Mouse (Mus musculus): ENCODE measurements around the gene Tacc2. TPM values are rescaled to one million over a fixed set of nuclear protein-coding genes. Genes with fewer than 3 reads are reported as not detected.
A peak's percentile ranks its signal among the peaks of the same experiment; 100 is the strongest.

The Tacc2 gene
- polyA plus RNA-seq, 1 experiment, result 57.5 TPM

DNA sequence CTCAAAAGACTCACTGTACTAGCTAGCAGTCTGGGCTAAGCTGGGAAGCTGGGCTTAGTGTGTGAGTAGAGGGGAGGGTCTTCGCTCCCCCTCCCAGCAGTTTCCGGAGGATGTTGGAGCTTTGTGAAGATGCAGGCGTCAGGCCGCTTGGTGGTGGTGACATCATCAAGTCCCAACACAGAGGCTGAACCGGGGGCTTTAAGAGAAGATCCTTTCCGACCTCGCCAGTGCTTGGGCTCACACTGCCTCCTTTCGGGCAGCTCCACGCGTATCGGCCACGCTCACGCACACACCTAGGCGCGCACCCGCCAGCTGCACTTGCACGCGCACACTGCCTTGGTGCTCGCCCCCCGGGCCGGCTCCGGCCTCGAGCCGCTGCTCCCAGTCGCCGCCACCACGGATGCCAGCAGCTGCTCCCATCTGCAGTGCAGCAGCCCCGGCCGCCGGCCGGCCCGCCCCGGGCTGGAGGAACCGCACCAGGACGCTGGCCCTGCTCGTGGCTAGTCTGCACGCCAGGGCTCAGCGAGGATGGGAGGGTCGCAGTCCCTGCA, 115.2 kb downstream of the Tacc2 start:
- H3K27me3 ChIP-seq (ENCODE audit: control insufficient read depth, insufficient read depth, low read length), result no peaks in the 10 kb centered on the region
- H3K4me3 ChIP-seq (ENCODE audit: low read depth, low read length), result peak overlapping the region; percentile 45
- no peak for TF ChIP-seq POLR2A (IDR thresholded peaks at IDR 0.05; ENCODE audit: low read depth, low read length)
- no peak for TF ChIP-seq CTCF (IDR thresholded peaks at IDR 0.05; ENCODE audit: extremely low read depth, insufficient read length, insufficient replicate concordance, low read depth, low read length)
- H3K27ac ChIP-seq (ENCODE audit: insufficient read depth, low read depth, low read length), result no peak overlapping the region
- no peaks in the 10 kb centered on the region for H3K36me3 ChIP-seq (ENCODE audit: control insufficient read depth, insufficient read depth, low read length)
- WGBS, result 67% methylated on average over 39 of the region's 39 CpGs
- no peaks in the 10 kb centered on the region; the same call in none of the 2 replicates for H3K4me1 ChIP-seq (ENCODE audit: control insufficient read depth, insufficient read depth, insufficient read length, low read length)

DNA sequence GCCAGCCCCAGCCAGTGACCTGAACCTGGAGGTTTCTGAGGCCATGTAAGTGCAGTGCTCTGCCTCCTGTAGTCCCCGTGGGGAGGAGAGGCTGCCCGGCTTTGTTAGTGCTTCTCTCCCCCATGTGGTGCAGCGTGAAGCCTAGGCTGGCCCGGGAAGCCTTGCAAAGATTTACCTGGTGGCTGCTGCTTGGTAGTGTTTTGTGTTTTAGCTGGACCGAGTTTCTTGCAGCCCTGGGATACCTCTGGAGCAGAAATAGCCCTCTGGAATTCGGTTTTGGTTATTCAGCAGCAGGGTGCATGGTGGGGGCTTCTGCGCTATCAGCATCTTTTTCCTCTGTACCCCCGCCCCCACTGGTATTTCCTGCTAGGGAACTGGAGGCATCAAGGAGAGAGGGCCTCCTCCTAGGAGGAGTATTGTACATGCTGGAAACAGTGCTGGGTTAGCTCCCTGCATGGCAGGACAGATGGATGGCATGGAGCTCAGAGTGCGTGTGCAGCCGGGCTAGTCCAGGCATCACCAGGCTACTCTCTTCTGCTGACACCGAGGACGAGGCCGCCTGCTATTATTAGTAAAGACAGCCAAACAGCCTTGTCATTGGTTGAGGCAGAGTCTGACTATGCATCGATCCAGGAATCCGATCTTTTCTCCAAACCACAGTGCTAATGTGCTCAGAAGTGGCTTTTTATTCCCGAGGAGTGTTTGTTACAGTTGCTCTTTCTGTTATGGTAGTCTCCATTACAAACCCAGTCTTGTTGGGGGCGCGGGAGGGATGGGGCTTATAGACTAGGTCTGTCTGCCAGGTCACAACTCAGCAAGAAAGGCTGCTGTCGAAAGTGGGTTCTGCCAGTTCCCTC, 115.9 kb downstream of the Tacc2 start:
- no peaks in the 10 kb centered on the region for H3K36me3 ChIP-seq (ENCODE audit: control insufficient read depth, insufficient read depth, low read length)
- TF ChIP-seq CTCF (IDR thresholded peaks at IDR 0.05; ENCODE audit: extremely low read depth, insufficient read length, insufficient replicate concordance, low read depth, low read length) (no peak), POLR2A (IDR thresholded peaks at IDR 0.05; ENCODE audit: low read depth, low read length) (no peak)
- no peak overlapping the region for H3K27ac ChIP-seq (ENCODE audit: insufficient read depth, low read depth, low read length)
- no peaks in the 10 kb centered on the region for H3K27me3 ChIP-seq (ENCODE audit: control insufficient read depth, insufficient read depth, low read length)
- H3K4me3 ChIP-seq (ENCODE audit: low read depth, low read length), result peak overlapping the region; percentile 45
- H3K4me1 ChIP-seq (ENCODE audit: control insufficient read depth, insufficient read depth, insufficient read length, low read length), result no peaks in the 10 kb centered on the region; the same call in none of the 2 replicates
- 70% methylated on average over 19 of the region's 19 CpGs for WGBS

DNA sequence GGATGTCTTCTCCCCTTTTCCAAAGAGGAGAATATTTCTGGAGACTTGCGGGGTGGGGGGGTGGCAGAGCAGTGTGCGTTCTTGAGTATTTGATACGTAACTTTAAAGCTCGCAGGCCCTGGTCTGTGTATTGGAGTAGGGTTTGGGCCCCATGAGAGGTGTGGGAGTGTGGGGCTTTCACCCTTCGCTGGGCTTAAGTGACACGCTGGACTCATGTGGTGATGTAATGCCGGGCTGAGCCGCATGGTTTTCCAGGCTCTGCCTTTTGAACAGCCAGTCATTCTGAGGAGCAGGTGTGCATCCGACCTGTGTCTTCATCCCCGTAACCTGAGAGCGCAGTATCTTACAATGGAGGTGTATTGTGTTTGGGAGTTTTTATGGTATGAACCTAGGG, 116.6 kb downstream of the Tacc2 start:
- TF ChIP-seq POLR2A (IDR thresholded peaks at IDR 0.05; ENCODE audit: low read depth, low read length) (no peak), CTCF (IDR thresholded peaks at IDR 0.05; ENCODE audit: extremely low read depth, insufficient read length, insufficient replicate concordance, low read depth, low read length) (no peak)
- no peaks in the 10 kb centered on the region for H3K36me3 ChIP-seq (ENCODE audit: control insufficient read depth, insufficient read depth, low read length)
- 90% methylated on average over 11 of the region's 11 CpGs for WGBS
- H3K27ac ChIP-seq (ENCODE audit: insufficient read depth, low read depth, low read length), result no peak overlapping the region
- no peaks in the 10 kb centered on the region for H3K27me3 ChIP-seq (ENCODE audit: control insufficient read depth, insufficient read depth, low read length)
- no peaks in the 10 kb centered on the region; the same call in none of the 2 replicates for H3K4me1 ChIP-seq (ENCODE audit: control insufficient read depth, insufficient read depth, insufficient read length, low read length)
- H3K4me3 ChIP-seq (ENCODE audit: low read depth, low read length), result no peak overlapping the region

DNA sequence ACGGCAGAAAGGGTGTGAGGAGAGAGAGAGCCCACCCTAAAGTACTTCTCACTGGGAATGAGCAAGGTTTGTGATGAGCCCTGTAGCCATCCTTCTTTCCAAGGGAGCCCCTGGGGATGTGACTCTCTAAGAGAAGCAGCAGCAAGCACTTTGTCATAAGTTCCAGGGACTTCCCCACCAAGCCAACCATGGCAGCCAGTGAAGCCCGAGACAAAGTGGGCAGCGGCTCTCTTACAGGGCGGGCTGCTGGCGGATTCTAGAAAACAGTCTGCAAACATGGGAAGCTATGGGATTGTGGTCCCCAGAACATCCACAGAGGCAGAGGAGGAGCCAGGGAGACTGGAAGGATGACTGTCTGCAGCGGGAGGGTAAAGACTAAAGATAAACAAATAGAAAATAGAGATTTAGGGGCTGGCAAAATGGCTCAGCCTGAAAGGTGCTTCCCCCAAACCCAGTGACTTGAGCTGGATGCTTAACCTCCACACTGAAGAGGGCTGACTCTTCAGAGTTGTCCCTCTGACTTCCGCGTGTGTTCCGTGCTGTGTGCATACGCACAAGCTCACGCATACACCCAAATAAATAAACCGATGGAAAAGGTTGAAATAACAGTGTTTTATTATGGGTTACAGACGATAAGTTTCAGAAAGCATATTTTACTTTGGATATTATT, 118.6 kb downstream of the Tacc2 start:
- no peaks in the 10 kb centered on the region; the same call in 1 of the 2 replicates for H3K4me1 ChIP-seq (ENCODE audit: control insufficient read depth, insufficient read depth, insufficient read length, low read length)
- H3K4me3 ChIP-seq (ENCODE audit: low read depth, low read length), result no peak overlapping the region
- no peaks in the 10 kb centered on the region for H3K27me3 ChIP-seq (ENCODE audit: control insufficient read depth, insufficient read depth, low read length)
- 85% methylated on average over 13 of the region's 13 CpGs for WGBS
- no peak overlapping the region for H3K27ac ChIP-seq (ENCODE audit: insufficient read depth, low read depth, low read length)
- no peaks in the 10 kb centered on the region; the same call in 1 of the 2 replicates for H3K36me3 ChIP-seq (ENCODE audit: control insufficient read depth, insufficient read depth, low read length)
- TF ChIP-seq CTCF (IDR thresholded peaks at IDR 0.05; ENCODE audit: extremely low read depth, insufficient read length, insufficient replicate concordance, low read depth, low read length), result no peak
- no peak for TF ChIP-seq POLR2A (IDR thresholded peaks at IDR 0.05; ENCODE audit: low read depth, low read length)

DNA sequence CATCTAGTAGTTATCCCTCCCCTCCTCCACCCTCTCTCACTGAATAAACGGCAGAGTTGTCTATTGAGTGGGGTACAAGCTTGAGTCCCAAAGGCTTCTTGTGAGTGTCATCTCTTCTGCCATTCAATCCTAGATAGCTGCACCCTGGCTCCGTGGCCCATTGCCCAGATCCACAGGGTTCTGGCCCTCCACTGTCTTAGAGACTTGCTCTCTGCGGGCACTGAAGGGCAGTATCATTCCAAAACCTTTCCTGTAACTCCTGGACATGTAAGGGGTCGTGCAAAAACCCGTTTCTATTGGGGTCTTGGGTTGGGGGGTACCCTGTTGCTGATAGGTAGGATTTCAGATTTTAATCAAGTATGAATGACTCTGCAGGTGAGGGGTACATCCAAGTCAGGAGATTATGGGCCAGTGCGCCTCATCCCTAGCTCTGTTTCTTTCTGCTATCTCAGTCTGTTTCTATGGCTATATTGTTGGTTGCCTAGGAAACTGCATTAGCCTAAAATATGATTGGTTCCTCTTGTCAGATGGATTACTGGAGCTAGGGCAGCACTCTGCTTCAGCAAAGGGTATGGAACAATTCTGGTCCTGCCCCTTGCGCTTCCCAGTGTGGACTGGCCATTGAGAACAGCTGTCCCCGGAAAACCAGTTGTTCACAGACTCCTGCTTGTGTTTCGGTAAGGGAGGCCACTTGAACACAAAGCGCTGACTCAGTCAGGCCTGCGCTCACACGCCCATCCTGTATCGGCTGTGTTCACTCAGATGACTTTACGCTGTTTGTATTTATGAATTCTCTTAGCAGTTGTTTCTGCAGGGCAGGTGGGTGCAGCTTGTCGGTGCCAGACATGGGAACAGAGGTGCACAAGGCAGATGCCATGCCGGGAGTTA, 119.4 kb downstream of the Tacc2 start:
- no peaks in the 10 kb centered on the region; the same call in 1 of the 2 replicates for H3K4me1 ChIP-seq (ENCODE audit: control insufficient read depth, insufficient read depth, insufficient read length, low read length)
- 64% methylated on average over 16 of the region's 16 CpGs for WGBS

DNA sequence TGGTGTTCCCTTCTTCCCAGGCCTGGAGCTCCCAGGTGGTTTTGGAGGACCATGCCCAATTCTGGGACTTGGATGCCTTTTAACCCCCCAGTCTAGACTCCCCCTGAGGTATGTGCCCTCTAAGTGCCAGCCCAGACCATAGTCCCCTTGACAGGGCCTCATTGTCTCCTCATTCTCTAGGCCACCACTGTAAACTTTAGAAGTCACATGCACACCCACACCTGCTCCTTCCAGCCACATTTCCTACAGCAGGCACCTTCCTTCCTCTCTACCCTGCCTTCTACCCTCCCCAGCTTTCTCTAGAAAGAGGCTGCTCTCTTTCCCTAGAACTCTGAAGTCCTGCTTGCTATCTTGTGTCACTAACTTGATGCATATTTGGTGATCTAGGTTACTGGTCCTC, 121.2 kb downstream of the Tacc2 start:
- no peaks in the 10 kb centered on the region; the same call in 1 of the 2 replicates for H3K36me3 ChIP-seq (ENCODE audit: control insufficient read depth, insufficient read depth, low read length)
- H3K4me1 ChIP-seq (ENCODE audit: control insufficient read depth, insufficient read depth, insufficient read length, low read length), result no peaks in the 10 kb centered on the region
- no peak for TF ChIP-seq CTCF (IDR thresholded peaks at IDR 0.05; ENCODE audit: extremely low read depth, insufficient read length, insufficient replicate concordance, low read depth, low read length)
- TF ChIP-seq POLR2A (IDR thresholded peaks at IDR 0.05; ENCODE audit: low read depth, low read length), result no peak
- no peaks in the 10 kb centered on the region for H3K27me3 ChIP-seq (ENCODE audit: control insufficient read depth, insufficient read depth, low read length)
- no peak overlapping the region for H3K27ac ChIP-seq (ENCODE audit: insufficient read depth, low read depth, low read length)
- no peak overlapping the region for H3K4me3 ChIP-seq (ENCODE audit: low read depth, low read length)

More for the DNA sequence above, 119.4 kb downstream of the Tacc2 start:
- no peaks in the 10 kb centered on the region for H3K27me3 ChIP-seq (ENCODE audit: control insufficient read depth, insufficient read depth, low read length)
- H3K27ac ChIP-seq (ENCODE audit: insufficient read depth, low read depth, low read length), result no peak overlapping the region
- no peak overlapping the region for H3K4me3 ChIP-seq (ENCODE audit: low read depth, low read length)
- TF ChIP-seq CTCF (IDR thresholded peaks at IDR 0.05; ENCODE audit: extremely low read depth, insufficient read length, insufficient replicate concordance, low read depth, low read length) (no peak), POLR2A (IDR thresholded peaks at IDR 0.05; ENCODE audit: low read depth, low read length) (no peak)
- no peaks in the 10 kb centered on the region; the same call in 1 of the 2 replicates for H3K36me3 ChIP-seq (ENCODE audit: control insufficient read depth, insufficient read depth, low read length)

Data from small intestine, adult 2 months (tissue).